Mouse (Mus musculus) liver, adult (tissue): Measurements from ENCODE around the gene Mdga1.

Experiments used
- GATA4 ChIP-seq: IDR thresholded peaks from 2 replicates; pipeline ENCODE4 v1.6.1; 2014; ENCODE audit warnings: mild to moderate bottlenecking, low read length; ENCODE audit not compliant: insufficient replicate concordance

The Mdga1 gene

DNA sequence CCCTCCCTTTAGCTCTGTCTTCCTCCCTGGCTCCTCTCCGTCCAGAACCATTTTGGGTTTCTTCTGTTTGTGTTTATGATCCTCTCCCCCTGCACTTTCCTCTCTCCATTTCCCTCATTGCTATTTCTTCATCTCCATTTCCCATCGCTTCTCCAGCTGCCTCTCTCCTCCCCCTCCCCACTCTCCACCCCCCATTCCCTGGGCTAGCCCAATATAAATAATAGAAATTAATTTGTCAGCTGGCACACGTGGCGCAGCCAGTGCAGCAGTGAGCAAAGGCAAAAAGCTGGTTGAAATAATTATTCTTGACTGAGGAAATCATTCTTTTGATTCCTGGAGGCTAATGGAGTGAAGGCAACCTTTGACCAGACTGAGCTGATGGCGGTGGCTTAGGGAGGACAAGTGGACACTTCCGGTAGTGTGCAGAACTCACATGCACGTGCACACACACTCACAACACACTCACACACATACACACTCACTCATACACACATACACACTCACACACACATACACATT lies at the start of gene Mdga1:
Mdga1 (minus strand) TSS at position 51 of the 519 bp plus-strand sequence.
- no peak for TF ChIP-seq GATA4

DNA sequence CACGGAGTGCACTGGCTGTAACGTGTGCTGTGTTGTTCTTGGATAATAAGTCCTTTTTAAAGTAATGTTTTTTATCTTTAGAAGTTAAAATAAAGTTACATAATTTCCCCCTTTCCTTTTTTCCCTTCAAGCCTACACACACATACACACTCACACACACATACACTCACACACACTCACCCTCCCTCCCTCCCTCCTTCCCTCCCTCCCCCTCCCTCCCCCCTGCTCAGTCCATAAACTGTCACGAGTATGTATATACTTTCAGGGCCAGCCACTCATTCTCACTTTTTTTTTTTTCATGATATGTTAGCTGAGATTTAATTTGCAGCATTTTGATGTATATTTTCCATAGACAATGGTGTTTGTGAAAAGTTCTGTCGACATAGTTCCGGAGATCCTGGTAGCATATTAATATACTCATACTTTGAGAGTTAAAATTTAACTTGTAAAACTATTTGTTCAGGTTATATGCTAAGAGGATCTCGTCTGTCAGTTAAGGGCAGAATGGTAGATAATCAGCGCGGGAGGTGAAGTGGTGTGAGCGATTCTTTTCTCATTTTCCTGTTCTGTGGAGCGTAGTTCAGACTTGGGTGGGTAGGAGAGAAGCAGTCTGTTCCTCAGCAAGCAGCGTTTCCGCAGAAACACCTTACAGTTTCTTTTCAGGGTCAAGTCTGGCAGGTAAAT lies 49.2 kb upstream of the Mdga1 start:
- TF ChIP-seq GATA4 = no peak

DNA sequence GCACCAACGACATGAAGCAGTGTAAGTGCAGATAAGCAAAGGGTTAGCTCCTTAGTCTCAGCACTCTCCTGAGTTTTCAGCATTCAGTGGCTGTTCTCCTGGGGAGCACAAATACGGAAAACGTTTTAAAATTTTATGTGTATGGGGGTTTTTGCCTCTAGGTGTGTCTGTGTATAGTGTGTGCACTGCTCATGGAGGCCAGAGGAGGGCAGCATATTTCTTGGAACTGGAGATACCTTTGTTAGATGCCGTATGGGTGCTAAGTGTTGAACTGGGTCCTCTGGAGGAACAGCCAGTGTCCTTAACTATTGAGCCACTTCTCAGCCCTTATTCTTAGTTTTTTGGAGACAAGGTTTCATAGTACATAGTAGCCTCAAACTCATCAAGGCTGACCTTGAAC lies 44.8 kb upstream of the Mdga1 start:
- no peak for TF ChIP-seq GATA4

DNA sequence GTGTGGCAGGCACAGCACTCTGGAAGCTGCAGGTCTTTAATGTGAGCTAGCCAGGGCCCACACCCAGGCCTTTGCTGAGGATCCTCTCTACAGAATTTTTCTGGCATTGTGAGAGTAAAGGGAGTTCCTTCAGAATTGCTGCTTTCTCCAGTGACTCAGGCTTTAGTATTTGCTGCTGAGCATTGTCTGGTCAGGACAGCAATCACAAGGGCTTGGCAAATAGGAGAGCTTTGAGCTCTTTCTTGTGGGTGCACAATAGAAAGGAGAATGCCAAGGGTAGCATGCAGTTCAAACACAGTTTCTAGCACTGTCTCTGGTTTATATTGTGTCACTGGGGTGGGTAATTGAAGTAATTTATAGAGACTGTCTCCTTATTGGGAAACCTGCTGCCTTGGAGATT lies 38.5 kb upstream of the Mdga1 start:
- TF ChIP-seq GATA4 = no peak

DNA sequence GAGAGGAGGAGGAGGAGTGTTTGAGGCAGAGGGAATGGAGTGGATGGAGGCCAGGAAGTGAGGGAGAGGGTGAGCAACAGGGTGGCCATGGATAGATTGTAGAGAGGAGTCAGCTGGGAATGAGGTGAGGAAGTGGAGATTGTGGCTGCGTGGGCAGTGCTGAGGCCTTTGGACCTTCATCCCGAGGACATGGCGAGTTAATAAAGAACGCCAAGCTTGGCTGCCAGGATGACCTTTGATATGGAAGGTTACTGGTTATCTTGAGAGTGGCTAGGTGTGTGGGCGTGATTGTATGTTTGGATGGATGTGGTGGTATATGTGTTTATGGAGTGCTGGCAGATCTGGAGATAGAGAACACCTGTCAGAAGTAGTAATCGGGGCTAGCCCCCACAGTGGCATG lies 38.0 kb upstream of the Mdga1 start:
- TF ChIP-seq GATA4 = peak; percentile 34; the same call in 1 of the 2 replicates

DNA sequence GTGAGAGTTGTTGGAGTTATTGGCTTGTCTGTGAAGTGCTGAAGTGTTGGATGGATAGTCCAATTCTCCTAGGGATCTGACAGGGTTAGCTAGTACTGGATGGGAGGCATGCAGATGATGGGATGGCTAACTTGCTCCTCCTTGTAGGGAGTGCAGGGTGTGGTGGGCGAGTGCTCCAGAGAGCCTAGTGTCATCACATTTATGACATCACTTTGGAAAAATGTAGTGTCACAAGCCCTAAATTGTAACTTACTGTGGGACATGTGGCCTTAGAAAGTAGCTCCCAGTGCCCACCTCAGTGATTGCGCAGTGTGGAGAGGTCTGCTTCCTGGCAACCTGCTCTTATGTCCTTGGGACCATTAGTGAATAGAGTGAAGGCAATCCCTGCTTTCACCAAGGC lies 37.0 kb upstream of the Mdga1 start:
- no peak for TF ChIP-seq GATA4

DNA sequence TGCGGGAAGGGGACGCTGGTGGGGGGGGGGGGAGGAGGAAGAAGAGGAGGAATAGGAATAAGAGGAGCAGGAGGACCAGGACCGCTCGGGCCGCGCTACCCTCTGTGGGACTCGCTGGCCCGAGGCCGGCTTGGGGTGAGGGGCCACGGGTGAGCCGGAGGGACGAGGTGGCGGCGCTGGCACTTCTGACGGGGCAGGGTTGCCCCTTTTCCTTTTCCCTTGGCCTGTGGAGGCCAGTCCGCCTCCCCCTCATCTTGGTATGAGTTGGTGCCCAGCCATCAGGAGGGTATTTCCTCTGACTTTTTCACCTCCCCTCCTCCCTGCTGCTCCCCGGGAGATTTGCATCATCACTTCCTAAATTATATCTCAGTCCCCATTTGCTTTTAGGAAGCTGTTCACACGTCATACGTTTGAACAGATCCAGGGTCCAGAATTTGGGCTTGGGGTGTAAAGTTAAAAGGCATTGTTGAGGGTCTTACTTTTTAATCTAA lies 35.6 kb upstream of the Mdga1 start:
- no peak for TF ChIP-seq GATA4

DNA sequence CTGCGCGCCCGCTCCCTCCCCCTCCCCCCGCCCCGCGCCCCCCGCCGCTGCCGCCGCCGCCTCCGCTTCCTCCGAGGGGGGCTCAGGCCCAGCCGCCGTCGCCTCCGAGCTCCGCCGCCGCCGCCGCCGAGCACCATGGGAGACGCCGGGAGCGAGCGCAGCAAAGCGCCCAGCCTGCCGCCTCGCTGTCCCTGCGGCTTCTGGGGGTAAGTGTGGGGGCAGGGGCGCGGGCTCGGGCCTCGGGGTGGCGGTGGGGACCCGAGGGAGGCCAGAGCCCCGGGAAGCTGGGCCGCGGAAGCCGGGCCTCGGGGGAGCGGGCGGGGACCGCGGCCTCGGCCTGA lies 35.2 kb upstream of the Mdga1 start:
- no peak for TF ChIP-seq GATA4

DNA sequence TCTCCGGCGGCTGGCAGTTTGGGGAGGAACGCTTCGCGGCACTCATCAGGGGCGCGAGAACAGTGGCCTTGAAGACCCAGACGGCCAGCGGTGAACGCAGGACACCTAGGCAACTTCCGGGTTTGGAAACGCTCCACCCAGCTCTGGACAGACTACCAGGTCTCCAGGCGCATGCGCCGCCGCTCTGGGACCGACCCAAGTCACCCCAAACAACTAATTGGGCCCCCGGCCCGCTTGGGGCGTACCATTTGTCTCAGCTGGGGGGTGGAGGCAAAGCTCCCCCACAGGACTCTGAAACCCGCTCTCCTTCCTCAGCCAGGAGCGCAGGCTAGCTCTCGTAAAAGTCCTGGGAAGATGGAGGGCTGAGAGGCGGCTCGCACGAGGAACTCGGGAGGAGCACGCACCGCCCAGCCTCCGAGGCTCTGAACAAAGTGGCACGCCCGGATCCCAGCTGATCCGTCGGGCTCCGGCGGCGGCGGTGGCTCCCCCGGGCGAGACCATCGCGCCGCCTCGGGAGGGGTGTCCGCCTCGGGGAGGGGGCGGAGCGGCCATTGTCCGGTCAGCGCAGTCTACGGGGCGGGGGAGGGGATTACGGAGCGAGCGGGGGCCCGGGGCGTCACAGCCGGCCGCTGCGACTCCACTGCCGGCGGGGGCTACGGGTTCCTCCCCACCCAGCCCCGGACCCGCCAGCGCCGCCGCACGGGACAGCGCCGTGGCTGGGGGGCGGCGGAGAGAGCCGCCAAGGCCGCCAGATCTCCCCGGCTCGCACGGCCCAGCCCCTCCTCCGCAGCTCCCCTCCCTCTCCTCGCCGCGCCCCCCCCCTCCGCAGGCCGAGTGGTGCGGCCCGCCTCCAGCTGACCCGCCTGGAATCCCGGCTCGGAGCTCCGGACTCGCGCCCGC lies 34.6 kb upstream of the Mdga1 start, which contains the start of gene Zfand3:
Zfand3 (plus strand) TSS at position 531 of the 900 bp plus-strand sequence.
- TF ChIP-seq GATA4 = no peak

DNA sequence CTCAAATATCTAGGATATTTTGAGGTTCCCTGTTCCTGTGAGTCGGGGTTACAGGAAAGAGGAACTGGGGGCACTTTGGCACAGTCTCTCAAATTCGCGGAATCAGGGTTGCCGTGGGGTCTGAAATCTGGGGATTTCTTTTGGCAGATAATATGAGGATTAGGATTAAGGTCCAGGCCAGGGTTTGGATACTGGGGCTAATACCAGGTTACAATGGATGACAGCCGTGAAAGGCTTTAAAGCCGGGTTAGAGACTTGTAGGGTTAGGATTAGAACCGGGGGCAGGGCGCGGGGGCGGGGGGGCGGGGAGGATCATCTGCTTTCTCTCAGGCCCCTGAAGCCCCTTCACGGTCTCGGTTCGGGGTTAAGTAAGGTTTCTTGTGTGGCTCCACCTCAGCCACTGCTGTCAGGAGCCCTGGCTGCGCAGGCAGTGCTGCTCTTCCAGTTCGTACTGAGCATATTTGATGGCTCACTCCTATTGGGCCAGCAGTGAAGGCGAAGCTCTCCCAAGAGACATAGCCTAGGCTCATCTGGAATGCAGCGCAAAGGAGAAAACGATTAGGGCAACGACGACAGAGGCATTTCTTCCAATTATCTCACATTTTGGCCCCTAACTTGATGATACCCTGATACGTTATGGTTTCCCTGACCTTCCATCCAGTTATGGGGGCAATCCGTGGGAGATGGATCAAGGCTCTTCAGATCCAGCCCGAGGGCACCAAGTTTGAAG lies 28.8 kb upstream of the Mdga1 start:
- TF ChIP-seq GATA4 = no peak

DNA sequence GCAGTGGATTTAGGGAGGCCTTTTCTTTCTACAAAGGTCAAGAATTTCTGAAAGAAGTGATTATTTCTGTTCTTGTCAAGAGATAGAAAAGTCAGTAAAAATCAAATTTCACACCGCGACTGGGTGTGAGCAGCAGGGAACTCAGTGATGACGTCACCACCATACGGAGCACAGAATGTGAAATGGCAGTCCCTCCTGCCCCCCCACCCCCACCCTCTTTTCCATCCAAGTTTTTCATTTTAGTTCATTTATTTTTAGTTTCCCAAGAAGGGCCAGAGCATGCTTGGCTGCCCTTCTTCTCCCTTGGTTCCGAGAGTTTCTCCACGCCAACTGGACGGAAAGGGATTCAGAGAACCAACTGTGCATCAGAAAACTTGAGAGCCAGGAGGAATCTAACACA lies 27.8 kb upstream of the Mdga1 start:
- TF ChIP-seq GATA4 = no peak

DNA sequence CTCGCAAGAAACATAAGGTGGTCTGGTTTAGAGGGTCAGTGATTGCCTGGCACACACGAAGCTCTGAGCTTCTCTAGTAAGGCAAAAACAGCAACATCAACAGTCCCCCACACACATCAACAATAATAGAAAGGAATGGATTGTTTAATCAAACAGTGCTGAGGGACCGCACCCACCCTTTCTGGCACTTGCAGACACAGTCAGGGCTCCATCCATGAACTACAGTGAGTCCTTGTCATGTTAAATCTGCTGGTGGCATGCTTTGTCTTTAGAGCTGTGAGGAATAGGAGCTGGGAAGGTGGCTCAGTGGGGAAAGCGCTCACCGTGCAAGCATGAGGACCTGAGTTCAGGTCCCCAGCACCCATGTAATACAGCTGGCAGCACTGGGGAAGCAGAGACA lies 26.1 kb upstream of the Mdga1 start:
- TF ChIP-seq GATA4 = no peak

DNA sequence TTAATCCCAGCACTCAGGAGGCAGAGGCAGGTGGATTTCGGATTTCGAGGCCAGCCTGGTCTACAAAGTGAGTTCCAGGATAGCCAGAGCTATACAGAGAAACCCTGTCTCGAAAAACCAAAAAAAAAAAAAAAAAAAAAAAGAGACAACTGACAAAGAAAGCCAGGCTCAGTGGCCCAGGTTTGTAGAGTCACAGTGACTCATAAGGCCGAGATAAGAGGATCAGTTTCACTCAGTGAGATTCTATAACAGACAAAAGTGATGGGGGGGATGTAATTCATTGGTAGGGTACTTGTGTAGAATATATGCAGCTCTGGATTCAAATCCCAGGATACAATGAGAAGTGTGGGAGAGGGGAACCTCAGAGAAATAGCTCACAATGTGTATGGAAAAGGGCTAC lies 24.6 kb upstream of the Mdga1 start:
- no peak for TF ChIP-seq GATA4

DNA sequence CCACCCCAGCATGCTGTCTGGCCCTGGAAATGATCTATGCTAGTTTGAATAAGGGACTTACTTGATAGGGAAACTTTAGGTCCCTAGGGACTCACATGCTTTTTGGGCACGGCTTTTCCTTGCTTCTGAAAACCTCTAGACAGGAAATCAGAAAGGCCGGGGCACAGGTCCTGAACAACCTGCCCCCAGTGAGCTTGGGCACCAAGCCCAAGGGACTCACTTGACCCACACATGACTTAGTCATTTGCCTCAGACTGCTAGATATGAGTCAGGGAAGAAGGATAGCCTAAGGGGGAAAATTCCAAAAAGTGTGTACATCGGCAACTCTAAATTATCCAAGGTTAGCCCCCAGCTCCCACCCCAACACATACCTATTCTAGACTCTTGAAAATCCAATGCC lies 24.1 kb upstream of the Mdga1 start:
- TF ChIP-seq GATA4 = no peak

DNA sequence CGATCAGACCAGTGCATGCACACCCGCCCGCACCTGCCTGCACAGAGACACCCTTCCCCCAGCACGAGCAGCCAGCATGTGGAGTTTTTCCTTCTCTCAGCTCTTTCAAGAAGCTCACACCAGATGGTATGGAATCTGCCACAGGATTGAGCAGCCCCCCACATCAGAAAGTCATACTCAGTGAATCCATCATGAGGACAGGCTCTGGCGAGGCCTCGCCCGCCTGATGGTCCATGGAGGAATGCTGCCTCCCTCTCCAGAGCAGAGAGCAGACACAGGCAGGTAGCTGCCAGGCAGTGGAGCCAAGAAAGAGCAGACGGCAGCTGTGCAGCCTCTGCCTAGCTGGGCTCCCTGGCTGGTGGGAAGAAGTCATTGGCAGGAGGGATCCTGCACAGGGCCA lies 23.6 kb upstream of the Mdga1 start:
- TF ChIP-seq GATA4 = no peak
